Mouse (Mus musculus) forebrain, embryonic 16.5 days (tissue): ENCODE measurements at regions not wholly inside any gene's neighbourhood (a gene's known extent, or its start where the extent isn't known, plus 50 kb on each side); places are given as distances from the start of the nearest gene placed in this dataset.
A peak's percentile ranks its signal among the peaks of the same experiment; 100 is the strongest.
"Not testable (repeated sequence)": the region's sequence is repeated elsewhere in the genome, so short reads cannot be mapped to it uniquely, and the experiment has no call there.

Source experiments
- ATAC-seq: fragments of 200-750 bp; cut with Nextera tagmentation; 2 replicates; pipeline ENCODE4 v1.8.0; 2017; ENCODE audit warnings: mild to moderate bottlenecking, moderate library complexity
- H3K27ac ChIP-seq: fragments of 300-500 bp; sonication (generic); 2 replicates; pipeline ENCODE4 v1.5.1; 2014; ENCODE audit warnings: low read length, control low read depth
- H3K27me3 ChIP-seq: fragments of 300-500 bp; sonication (generic); replicated peaks from 2 replicates; pipeline ENCODE4 v1.6.1; 2014; ENCODE audit warnings: low read length; ENCODE audit not compliant: control insufficient read depth, insufficient read depth
- H3K36me3 ChIP-seq: fragments of 300-500 bp; sonication (generic); 2 replicates; pipeline ENCODE4 v1.6.1; 2014; ENCODE audit not compliant: control insufficient read depth, insufficient read depth
- H3K4me1 ChIP-seq: fragments of 300-500 bp; sonication (generic); replicated peaks from 2 replicates; pipeline ENCODE4 v1.6.1; 2014; ENCODE audit warnings: low read length; ENCODE audit not compliant: control insufficient read depth, insufficient read depth
- H3K4me2 ChIP-seq: fragments of 300-500 bp; sonication (generic); 2 replicates; pipeline ENCODE4 v1.6.1; 2014; ENCODE audit warnings: mild to moderate bottlenecking, low read length, control low read depth
- H3K4me3 ChIP-seq: fragments of 300-500 bp; sonication (generic); replicated peaks from 2 replicates; pipeline ENCODE4 v1.5.1; 2014; ENCODE audit warnings: mild to moderate bottlenecking, low read length, control low read depth
- H3K9ac ChIP-seq: fragments of 300-500 bp; sonication (generic); replicated peaks from 2 replicates; pipeline ENCODE4 v1.6.1; 2014; ENCODE audit warnings: low read depth, low read length, control low read depth
- H3K9me3 ChIP-seq: fragments of 300-500 bp; sonication (generic); 2 replicates; pipeline ENCODE4 v1.6.1; 2016; ENCODE audit warnings: low read length; ENCODE audit not compliant: control insufficient read depth
- WGBS: fragments of 180-500 bp; shearing (Covaris S2); extraction: QIAGEN DNeasy Blood & Tissue Kit; methylation state at CpG from one replicate; pipeline ENCODE4 v1.1.7; 2014; 5-methylcytosine and 5-hydroxymethylcytosine counted together

- H3K36me3 ChIP-seq: no peaks in the 10 kb centered on the region
- ATAC-seq: no peak
- H3K4me2 ChIP-seq: no peak overlapping the region
- no peak overlapping the region for H3K4me3 ChIP-seq
- H3K9me3 ChIP-seq: no peaks in the 10 kb centered on the region
- no peaks in the 10 kb centered on the region for H3K27me3 ChIP-seq
- H3K27ac ChIP-seq: no peak overlapping the region
- WGBS: 81% methylated on average over 3 of the region's 3 CpGs
- no peaks in the 10 kb centered on the region for H3K4me1 ChIP-seq
- H3K9ac ChIP-seq: no peak overlapping the region
Observed at GRCm38 (mm10) chr8:102053429-102053828, 732.0 kb downstream of the Cdh11 start.

GRCm38 (mm10) chr8:102026956-102027927, 758.2 kb downstream of the Cdh11 start:
- Histone ChIP-seq H3K27me3 (no peaks in the 10 kb centered on the region), H3K36me3 (no peaks in the 10 kb centered on the region), H3K4me3 (no peak overlapping the region), H3K9me3 (no peaks in the 10 kb centered on the region), H3K4me2 (no peak overlapping the region), H3K27ac (no peak overlapping the region), H3K4me1 (no peaks in the 10 kb centered on the region), H3K9ac (no peak overlapping the region)
- no peak for ATAC-seq
- WGBS: 92% methylated on average over 5 of the region's 5 CpGs

DNA sequence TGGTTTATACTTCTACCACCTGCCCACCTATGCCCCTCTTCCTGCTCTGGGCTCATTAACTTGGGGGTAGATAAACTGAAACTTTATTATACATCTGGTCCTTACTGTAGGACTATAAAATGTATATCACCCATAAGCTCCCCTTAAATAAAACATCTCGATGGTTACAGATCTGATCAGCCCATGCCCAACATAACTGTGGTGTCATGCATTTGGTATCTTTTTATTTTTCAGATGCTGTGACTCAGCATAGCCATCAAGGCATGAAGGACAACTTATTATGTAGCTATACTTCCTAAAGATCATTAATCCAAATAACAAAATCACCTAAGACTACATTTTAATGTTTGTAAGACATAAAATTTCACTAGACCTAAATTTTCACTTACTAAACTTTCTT, 761.0 kb downstream of the Cdh11 start:
- Histone ChIP-seq H3K36me3 (no peaks in the 10 kb centered on the region), H3K27ac (no peak overlapping the region), H3K27me3 (no peaks in the 10 kb centered on the region), H3K4me1 (no peaks in the 10 kb centered on the region), H3K9me3 (no peaks in the 10 kb centered on the region), H3K9ac (no peak overlapping the region), H3K4me2 (no peak overlapping the region), H3K4me3 (no peak overlapping the region)
- ATAC-seq: no peak
- WGBS: 89% methylated on average over 1 of the region's 1 CpGs

- peak; percentile 62 for ATAC-seq
- Histone ChIP-seq H3K36me3 (no peaks in the 10 kb centered on the region), H3K9me3 (no peaks in the 10 kb centered on the region), H3K27me3 (no peaks in the 10 kb centered on the region), H3K9ac (no peak overlapping the region), H3K27ac (no peak overlapping the region), H3K4me2 (no peak overlapping the region), H3K4me1 (no peaks in the 10 kb centered on the region), H3K4me3 (no peak overlapping the region)
- 53% methylated on average over 2 of the region's 2 CpGs for WGBS
Observed at GRCm38 (mm10) chr8:102017776-102018175, 767.7 kb downstream of the Cdh11 start.

GRCm38 (mm10) chr8:102000326-102001016, 785.0 kb downstream of the Cdh11 start:
- no peak overlapping the region for H3K4me3 ChIP-seq
- H3K9ac ChIP-seq: no peak overlapping the region
- no peaks in the 10 kb centered on the region for H3K27me3 ChIP-seq
- H3K27ac ChIP-seq: no peak overlapping the region
- no peaks in the 10 kb centered on the region for H3K9me3 ChIP-seq
- H3K4me1 ChIP-seq: no peaks in the 10 kb centered on the region; the same call in 1 of the 2 replicates
- 63% methylated on average over 4 of the region's 4 CpGs for WGBS
- no peak overlapping the region for H3K4me2 ChIP-seq
- peak; percentile 64; the same call in 1 of the 2 replicates for ATAC-seq
- no peaks in the 10 kb centered on the region for H3K36me3 ChIP-seq

DNA sequence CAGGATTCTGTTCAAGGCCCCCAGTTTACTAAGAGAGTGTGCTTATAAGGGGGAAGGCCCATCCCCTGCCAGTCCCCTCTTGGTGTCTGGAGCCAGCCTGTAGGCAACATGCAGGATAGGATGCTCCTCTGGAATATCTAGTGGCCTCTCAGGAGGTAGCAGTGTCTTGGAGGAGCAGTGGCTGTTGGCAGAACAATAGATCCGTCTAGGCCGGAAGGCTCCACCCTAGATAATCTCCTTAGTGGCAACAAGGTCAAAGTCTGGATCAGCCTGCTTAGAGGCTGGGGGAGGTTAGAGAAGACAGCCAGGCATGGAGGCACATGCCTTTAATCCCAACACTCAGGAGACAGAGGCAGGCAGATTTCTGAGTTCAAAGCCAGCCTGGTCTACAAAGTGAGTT, 788.7 kb downstream of the Cdh11 start:
- not testable (repeated sequence) for H3K9me3 ChIP-seq, H3K27ac ChIP-seq, H3K4me3 ChIP-seq, H3K4me1 ChIP-seq, H3K9ac ChIP-seq, H3K27me3 ChIP-seq, ATAC-seq, H3K4me2 ChIP-seq, H3K36me3 ChIP-seq
- 82% methylated on average over 2 of the region's 2 CpGs for WGBS

GRCm38 (mm10) chr8:101956832-101957231, 828.6 kb downstream of the Cdh11 start:
- no peaks in the 10 kb centered on the region for H3K9me3 ChIP-seq
- no peaks in the 10 kb centered on the region for H3K27me3 ChIP-seq
- no peak for ATAC-seq
- H3K4me1 ChIP-seq: no peaks in the 10 kb centered on the region
- no peaks in the 10 kb centered on the region for H3K36me3 ChIP-seq
- H3K4me3 ChIP-seq: no peak overlapping the region
- H3K4me2 ChIP-seq: no peak overlapping the region
- WGBS: 86% methylated on average over 2 of the region's 2 CpGs
- no peak overlapping the region for H3K27ac ChIP-seq
- no peak overlapping the region for H3K9ac ChIP-seq

- 70% methylated on average over 2 of the region's 2 CpGs for WGBS
- Histone ChIP-seq H3K9me3 (no peaks in the 10 kb centered on the region), H3K27me3 (no peaks in the 10 kb centered on the region), H3K27ac (no peak overlapping the region), H3K4me2 (no peak overlapping the region), H3K9ac (no peak overlapping the region), H3K4me3 (no peak overlapping the region), H3K36me3 (no peaks in the 10 kb centered on the region), H3K4me1 (no peaks in the 10 kb centered on the region)
- no peak for ATAC-seq
Observed at GRCm38 (mm10) chr8:101950599-101950998, 834.8 kb downstream of the Cdh11 start.

DNA sequence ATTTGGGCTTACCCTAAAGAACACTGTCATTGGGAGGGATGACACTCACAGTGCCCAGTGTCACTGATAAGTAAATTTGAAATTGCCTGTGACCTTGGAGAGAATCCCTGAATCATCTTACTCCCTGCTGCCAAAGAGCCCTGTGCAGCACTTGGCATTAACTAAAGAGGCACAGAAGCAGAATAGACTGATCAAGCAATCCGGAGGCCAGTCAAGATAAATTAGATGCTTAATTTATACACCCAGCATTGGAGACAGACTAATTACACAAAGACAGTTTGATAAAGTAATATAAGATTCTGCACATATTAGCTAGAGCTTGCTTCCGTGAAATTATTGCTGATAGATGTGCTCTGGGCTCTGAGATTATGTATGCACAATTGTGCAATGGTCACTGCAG, 847.6 kb downstream of the Cdh11 start:
- Histone ChIP-seq H3K36me3 (no peaks in the 10 kb centered on the region), H3K4me1 (no peaks in the 10 kb centered on the region), H3K27ac (no peak overlapping the region), H3K27me3 (no peaks in the 10 kb centered on the region), H3K4me3 (no peak overlapping the region), H3K9me3 (no peaks in the 10 kb centered on the region), H3K4me2 (no peak overlapping the region), H3K9ac (no peak overlapping the region)
- ATAC-seq: no peak
- 63% methylated on average over 2 of the region's 2 CpGs for WGBS
